Mouse (Mus musculus) layer of hippocampus, postnatal 36 days (tissue): ENCODE data around the gene Traf6. TPM values are rescaled to one million over a fixed set of nuclear protein-coding genes. Genes with fewer than 3 reads are reported as not detected.
"Not testable (repeated sequence)": the region's sequence is repeated elsewhere in the genome, so short reads cannot be mapped to it uniquely, and the experiment has no call there.

ENCODE experiments used
- DNase-seq, 2 experiments: peaks; one replicate each; pipeline ENCODE4 v3.0.0; 2022
- total RNA-seq, 2 experiments: library from RNA; stranded (reverse); gene quantifications; 2 replicates each; pipeline ENCODE4 v1.2.3; 2021

Gene Traf6
- total RNA-seq, 2 experiments from 2014 or later, result 14.9 to 15.4 TPM

- no peak for DNase-seq
These were observed 15.5 kb downstream of the Traf6 start for GRCm38 (mm10) chr2:101693577-101694215.

- DNase-seq, result no peak
These were observed 17.4 kb downstream of the Traf6 start for GRCm38 (mm10) chr2:101695584-101695983.

- no peak for DNase-seq
These were observed 21.1 kb downstream of the Traf6 start for GRCm38 (mm10) chr2:101699284-101699683.

GRCm38 (mm10) chr2:101705941-101706485 is 27.8 kb downstream of the Traf6 start:
- DNase-seq, result no peak

- no peak for DNase-seq
These were observed 33.4 kb downstream of the Traf6 start for GRCm38 (mm10) chr2:101711608-101712007.

GRCm38 (mm10) chr2:101715650-101716323 is 37.6 kb downstream of the Traf6 start:
- no peak for DNase-seq

GRCm38 (mm10) chr2:101717162-101717561 is 38.9 kb downstream of the Traf6 start:
- no peak for DNase-seq

GRCm38 (mm10) chr2:101721835-101722234 is 43.6 kb downstream of the Traf6 start:
- no peak for DNase-seq

- DNase-seq, result no peak
These were observed 44.4 kb downstream of the Traf6 start for GRCm38 (mm10) chr2:101722370-101723332.

- DNase-seq, result no peak
These were observed 45.2 kb downstream of the Traf6 start for GRCm38 (mm10) chr2:101723333-101723881.

- no peak for DNase-seq
These were observed 49.6 kb downstream of the Traf6 start for GRCm38 (mm10) chr2:101727787-101728186.

GRCm38 (mm10) chr2:101729472-101729871 is 51.2 kb downstream of the Traf6 start:
- no peak for DNase-seq

- DNase-seq, result no peak
These were observed 52.7 kb downstream of the Traf6 start for GRCm38 (mm10) chr2:101730972-101731371.

GRCm38 (mm10) chr2:101732777-101733210 is 54.6 kb downstream of the Traf6 start:
- DNase-seq, result no peak

GRCm38 (mm10) chr2:101733564-101733963 is 55.3 kb downstream of the Traf6 start:
- no peak for DNase-seq

- no peak for DNase-seq
These were observed 61.7 kb downstream of the Traf6 start for GRCm38 (mm10) chr2:101739914-101740313.

GRCm38 (mm10) chr2:101741653-101742052 is 63.4 kb downstream of the Traf6 start:
- DNase-seq, result no peak

- DNase-seq, result no peak
These were observed 64.0 kb downstream of the Traf6 start for GRCm38 (mm10) chr2:101742072-101742860.

GRCm38 (mm10) chr2:101745656-101746055 is 67.4 kb downstream of the Traf6 start:
- not testable (repeated sequence) for DNase-seq

- no peak for DNase-seq
These were observed 68.3 kb downstream of the Traf6 start for GRCm38 (mm10) chr2:101746537-101746936.
